Mouse (Mus musculus): Measurements from ENCODE around the gene Cecr2. TPM values are rescaled to one million over a fixed set of nuclear protein-coding genes. Genes with fewer than 3 reads are reported as not detected.

The Cecr2 gene
- polyA plus RNA-seq, 1 experiment from 2014 or later = 11.2 TPM

- no peaks in the 10 kb centered on the region for H3K4me1 ChIP-seq (ENCODE audit: control insufficient read depth, insufficient read depth, low read length)
- no peak overlapping the region for H3K27ac ChIP-seq (ENCODE audit: low read depth, low read length)
- no peak overlapping the region for H3K9ac ChIP-seq (ENCODE audit: low read depth, low read length)
- 0 out of 2 replicates have a peak, but pooled peaks have one; percentile 10 for ATAC-seq (ENCODE audit: low FRiP score, low TSS enrichment)
- H3K9me3 ChIP-seq (ENCODE audit: control insufficient read depth, low read length) = no peaks in the 10 kb centered on the region
- 97% methylated on average over 10 of the region's 11 CpGs for WGBS
- H3K4me2 ChIP-seq (replicated peaks; ENCODE audit: low read depth, low read length) = no peak overlapping the region
- H3K4me3 ChIP-seq (ENCODE audit: low read length) = no peak overlapping the region
- H3K36me3 ChIP-seq (ENCODE audit: control insufficient read depth, insufficient read depth, low read length) = peaks cover 31% of the 10 kb centered on the region
- H3K27me3 ChIP-seq (ENCODE audit: control insufficient read depth, insufficient read depth, low read length) = no peaks in the 10 kb centered on the region
Measured at GRCm38 (mm10) chr6:120790153-120790552, 124.0 kb downstream of the Cecr2 start.

- Histone ChIP-seq H3K27me3 (ENCODE audit: control insufficient read depth, insufficient read depth, low read length) (no peaks in the 10 kb centered on the region), H3K27ac (ENCODE audit: low read depth, low read length) (no peak overlapping the region), H3K4me2 (replicated peaks; ENCODE audit: low read depth, low read length) (no peak overlapping the region), H3K9ac (ENCODE audit: low read depth, low read length) (no peak overlapping the region), H3K9me3 (ENCODE audit: control insufficient read depth, low read length) (no peaks in the 10 kb centered on the region), H3K4me3 (ENCODE audit: low read length) (no peak overlapping the region), H3K36me3 (ENCODE audit: control insufficient read depth, insufficient read depth, low read length) (peaks cover 37% of the 10 kb centered on the region), H3K4me1 (ENCODE audit: control insufficient read depth, insufficient read depth, low read length) (no peaks in the 10 kb centered on the region)
- 54% methylated on average over 5 of the region's 5 CpGs for WGBS
- no peak for ATAC-seq (ENCODE audit: low FRiP score, low TSS enrichment)
Measured at GRCm38 (mm10) chr6:120790717-120791116, 124.5 kb downstream of the Cecr2 start.

- H3K27me3 ChIP-seq (ENCODE audit: control insufficient read depth, insufficient read depth, low read length) = no peaks in the 10 kb centered on the region
- no peak overlapping the region for H3K4me3 ChIP-seq (ENCODE audit: low read length)
- H3K9ac ChIP-seq (ENCODE audit: low read depth, low read length) = no peak overlapping the region
- H3K4me2 ChIP-seq (replicated peaks; ENCODE audit: low read depth, low read length) = no peak overlapping the region
- no peaks in the 10 kb centered on the region for H3K4me1 ChIP-seq (ENCODE audit: control insufficient read depth, insufficient read depth, low read length)
- H3K27ac ChIP-seq (ENCODE audit: low read depth, low read length) = no peak overlapping the region
- H3K36me3 ChIP-seq (ENCODE audit: control insufficient read depth, insufficient read depth, low read length) = peaks cover 57% of the 10 kb centered on the region
- H3K9me3 ChIP-seq (ENCODE audit: control insufficient read depth, low read length) = no peaks in the 10 kb centered on the region
- no peak for ATAC-seq (ENCODE audit: low FRiP score, low TSS enrichment)
- WGBS = 77% methylated on average over 8 of the region's 8 CpGs
Measured at GRCm38 (mm10) chr6:120792947-120793346, 126.8 kb downstream of the Cecr2 start.

GRCm38 (mm10) chr6:120795422-120796086 is 129.4 kb downstream of the Cecr2 start:
- Histone ChIP-seq H3K4me1 (ENCODE audit: control insufficient read depth, insufficient read depth, low read length) (no peaks in the 10 kb centered on the region), H3K27ac (ENCODE audit: low read depth, low read length) (no peak overlapping the region), H3K36me3 (ENCODE audit: control insufficient read depth, insufficient read depth, low read length) (peaks cover 82% of the 10 kb centered on the region), H3K9ac (ENCODE audit: low read depth, low read length) (no peak overlapping the region), H3K27me3 (ENCODE audit: control insufficient read depth, insufficient read depth, low read length) (no peaks in the 10 kb centered on the region), H3K4me3 (ENCODE audit: low read length) (no peak overlapping the region), H3K4me2 (replicated peaks; ENCODE audit: low read depth, low read length) (no peak overlapping the region), H3K9me3 (ENCODE audit: control insufficient read depth, low read length) (no peaks in the 10 kb centered on the region)
- WGBS = 82% methylated on average over 5 of the region's 5 CpGs
- ATAC-seq (ENCODE audit: low FRiP score, low TSS enrichment) = no peak

GRCm38 (mm10) chr6:120796111-120796510 is 129.9 kb downstream of the Cecr2 start:
- H3K4me1 ChIP-seq (ENCODE audit: control insufficient read depth, insufficient read depth, low read length) = no peaks in the 10 kb centered on the region
- no peaks in the 10 kb centered on the region for H3K9me3 ChIP-seq (ENCODE audit: control insufficient read depth, low read length)
- WGBS = 85% methylated on average over 2 of the region's 2 CpGs
- no peak overlapping the region for H3K27ac ChIP-seq (ENCODE audit: low read depth, low read length)
- peaks cover 85% of the 10 kb centered on the region for H3K36me3 ChIP-seq (ENCODE audit: control insufficient read depth, insufficient read depth, low read length)
- no peak overlapping the region for H3K9ac ChIP-seq (ENCODE audit: low read depth, low read length)
- H3K4me2 ChIP-seq (replicated peaks; ENCODE audit: low read depth, low read length) = no peak overlapping the region
- H3K4me3 ChIP-seq (ENCODE audit: low read length) = no peak overlapping the region
- no peak for ATAC-seq (ENCODE audit: low FRiP score, low TSS enrichment)
- H3K27me3 ChIP-seq (ENCODE audit: control insufficient read depth, insufficient read depth, low read length) = no peaks in the 10 kb centered on the region

GRCm38 (mm10) chr6:120798019-120798418 is 131.8 kb downstream of the Cecr2 start:
- Histone ChIP-seq H3K36me3 (ENCODE audit: control insufficient read depth, insufficient read depth, low read length) (peaks cover 90% of the 10 kb centered on the region), H3K27ac (ENCODE audit: low read depth, low read length) (no peak overlapping the region)
- WGBS = 91% methylated on average over 7 of the region's 7 CpGs

GRCm38 (mm10) chr6:120798905-120799304 is 132.7 kb downstream of the Cecr2 start:
- no peak for ATAC-seq (ENCODE audit: low FRiP score, low TSS enrichment)
- 91% methylated on average over 4 of the region's 4 CpGs for WGBS

More at GRCm38 (mm10) chr6:120798019-120798418, 131.8 kb downstream of the Cecr2 start:
- Histone ChIP-seq H3K4me2 (replicated peaks; ENCODE audit: low read depth, low read length) (no peak overlapping the region), H3K27me3 (ENCODE audit: control insufficient read depth, insufficient read depth, low read length) (no peaks in the 10 kb centered on the region), H3K4me1 (ENCODE audit: control insufficient read depth, insufficient read depth, low read length) (no peaks in the 10 kb centered on the region), H3K9me3 (ENCODE audit: control insufficient read depth, low read length) (no peaks in the 10 kb centered on the region), H3K4me3 (ENCODE audit: low read length) (no peak overlapping the region), H3K9ac (ENCODE audit: low read depth, low read length) (no peak overlapping the region)
- ATAC-seq (ENCODE audit: low FRiP score, low TSS enrichment) = no peak

GRCm38 (mm10) chr6:120799581-120800041 is 133.4 kb downstream of the Cecr2 start:
- Histone ChIP-seq H3K4me2 (replicated peaks; ENCODE audit: low read depth, low read length) (no peak overlapping the region), H3K27ac (ENCODE audit: low read depth, low read length) (no peak overlapping the region), H3K36me3 (ENCODE audit: control insufficient read depth, insufficient read depth, low read length) (peaks cover 89% of the 10 kb centered on the region), H3K9me3 (ENCODE audit: control insufficient read depth, low read length) (no peaks in the 10 kb centered on the region), H3K27me3 (ENCODE audit: control insufficient read depth, insufficient read depth, low read length) (no peaks in the 10 kb centered on the region), H3K4me3 (ENCODE audit: low read length) (no peak overlapping the region), H3K4me1 (ENCODE audit: control insufficient read depth, insufficient read depth, low read length) (no peaks in the 10 kb centered on the region), H3K9ac (ENCODE audit: low read depth, low read length) (no peak overlapping the region)
- WGBS = 88% methylated on average over 4 of the region's 4 CpGs
- ATAC-seq (ENCODE audit: low FRiP score, low TSS enrichment) = no peak

More at GRCm38 (mm10) chr6:120798905-120799304, 132.7 kb downstream of the Cecr2 start:
- no peaks in the 10 kb centered on the region for H3K27me3 ChIP-seq (ENCODE audit: control insufficient read depth, insufficient read depth, low read length)
- H3K9me3 ChIP-seq (ENCODE audit: control insufficient read depth, low read length) = no peaks in the 10 kb centered on the region
- no peak overlapping the region for H3K4me2 ChIP-seq (replicated peaks; ENCODE audit: low read depth, low read length)
- peaks cover 90% of the 10 kb centered on the region for H3K36me3 ChIP-seq (ENCODE audit: control insufficient read depth, insufficient read depth, low read length)
- no peak overlapping the region for H3K4me3 ChIP-seq (ENCODE audit: low read length)
- H3K9ac ChIP-seq (ENCODE audit: low read depth, low read length) = no peak overlapping the region
- no peaks in the 10 kb centered on the region for H3K4me1 ChIP-seq (ENCODE audit: control insufficient read depth, insufficient read depth, low read length)
- no peak overlapping the region for H3K27ac ChIP-seq (ENCODE audit: low read depth, low read length)

GRCm38 (mm10) chr6:120806999-120807737 is 141.0 kb downstream of the Cecr2 start:
- H3K4me3 ChIP-seq (ENCODE audit: low read length) = no peak overlapping the region
- no peak for ATAC-seq (ENCODE audit: low FRiP score, low TSS enrichment)
- peaks cover 73% of the 10 kb centered on the region for H3K36me3 ChIP-seq (ENCODE audit: control insufficient read depth, insufficient read depth, low read length)
- WGBS = 90% methylated on average over 5 of the region's 5 CpGs
- H3K27ac ChIP-seq (ENCODE audit: low read depth, low read length) = no peak overlapping the region
- H3K9me3 ChIP-seq (ENCODE audit: control insufficient read depth, low read length) = no peaks in the 10 kb centered on the region
- no peak overlapping the region for H3K4me2 ChIP-seq (replicated peaks; ENCODE audit: low read depth, low read length)
- H3K9ac ChIP-seq (ENCODE audit: low read depth, low read length) = no peak overlapping the region
- H3K27me3 ChIP-seq (ENCODE audit: control insufficient read depth, insufficient read depth, low read length) = no peaks in the 10 kb centered on the region
- no peaks in the 10 kb centered on the region for H3K4me1 ChIP-seq (ENCODE audit: control insufficient read depth, insufficient read depth, low read length)
